Mouse (Mus musculus) monocyte, adult 59 days (primary cell): Measurements from ENCODE around the gene Trim65. TPM values are rescaled to one million over a fixed set of nuclear protein-coding genes. Genes with fewer than 3 reads are reported as not detected.

Experiments
- total RNA-seq, 2 experiments: library from RNA; stranded (reverse); gene quantifications; one replicate each; pipeline ENCODE4 v1.2.4; 2023

Gene Trim65
- 10 to 100 TPM; 28.0 to 31.9 TPM for total RNA-seq

GRCm38 (mm10) chr11:116130488-116131205 lies at the start of gene Trim65:
Gene Trim65, minus strand, starts transcription at chr11:116131128.

GRCm38 (mm10) chr11:116167884-116168439 lies 37.0 kb upstream of the Trim65 start, which contains the start of gene Fbf1:
Gene Fbf1, minus strand, starts transcription at chr11:116168166.

GRCm38 (mm10) chr11:116138468-116139138 lies 7.7 kb upstream of the Trim65 start, which contains the start of gene Mrpl38:
Gene Mrpl38, minus strand, starts transcription at chr11:116138868.

GRCm38 (mm10) chr11:116127156-116127980 lies 3.6 kb downstream of the Trim65 start, which contains the start of gene Trim47:
Gene Trim47, minus strand, starts transcription at chr11:116127210.

GRCm38 (mm10) chr11:116086258-116087193 lies 44.4 kb downstream of the Trim65 start, which contains the start of gene Wbp2:
Gene Wbp2, minus strand, starts transcription at chr11:116086995.

GRCm38 (mm10) chr11:116077446-116078204 lies 53.3 kb downstream of the Trim65 start, which contains the start of gene Unc13d:
Gene Unc13d, minus strand, starts transcription at chr11:116077961.

Other genes starting within 250 kb of the Trim65 start
- 10 to 100 TPM; 22.9 to 25.2 TPM for gene Smim5, start 231.2 kb downstream of the Trim65 start, total RNA-seq
- gene Smim6, start 219.1 kb downstream of the Trim65 start, total RNA-seq = 1 to 10 TPM; 2.4 to 5.0 TPM
- 10 to 100 TPM; 25.9 to 34.3 TPM for gene Sap30bp, start 197.8 kb downstream of the Trim65 start, total RNA-seq
- gene Recql5, start 197.7 kb downstream of the Trim65 start, total RNA-seq = 10 to 100 TPM; 23.9 to 26.2 TPM
- gene Itgb4, start 156.4 kb downstream of the Trim65 start, total RNA-seq = 1 to 10 TPM in 1 of 2 experiments, not detected in 1; 1.6 TPM
- gene Galk1, start 118.4 kb downstream of the Trim65 start, total RNA-seq = 10 to 100 TPM in 1 of 2 experiments, 1 to 10 TPM in 1; 9.6 to 10.4 TPM
- 1,000 to 10,000 TPM; 3,280 to 3,497 TPM for gene H3f3b, start 103.2 kb downstream of the Trim65 start, total RNA-seq
- 10 to 100 TPM; 32.3 to 41.4 TPM for gene Unk, start 100.8 kb downstream of the Trim65 start, total RNA-seq
- 10 to 100 TPM; 47.4 to 55.6 TPM for gene Unc13d, start 53.2 kb downstream of the Trim65 start, total RNA-seq
- gene Wbp2, start 44.1 kb downstream of the Trim65 start, total RNA-seq = 100 to 1,000 TPM; 155 to 164 TPM
- gene Trim47, start 3.9 kb downstream of the Trim65 start, total RNA-seq = 10 to 100 TPM; 13.8 to 15.7 TPM
- 10 to 100 TPM; 27.5 to 28.3 TPM for gene Mrpl38, start 7.7 kb upstream of the Trim65 start, total RNA-seq
- 10 to 100 TPM; 16.6 to 20.0 TPM for gene Fbf1, start 37.0 kb upstream of the Trim65 start, total RNA-seq
- 10 to 100 TPM; 44.9 to 53.1 TPM for gene Ten1, start 67.7 kb upstream of the Trim65 start, total RNA-seq
- 10 to 100 TPM; 42.6 to 47.8 TPM for gene Acox1, start 67.9 kb upstream of the Trim65 start, total RNA-seq
- not detected for gene Evpl, start 106.9 kb upstream of the Trim65 start, total RNA-seq
- gene Srp68, start 143.1 kb upstream of the Trim65 start, total RNA-seq = 10 to 100 TPM; 46.5 to 50.4 TPM
- not detected for gene Galr2, start 149.8 kb upstream of the Trim65 start, total RNA-seq
- 10 to 100 TPM; 31.6 to 50.9 TPM for gene Exoc7, start 176.1 kb upstream of the Trim65 start, total RNA-seq
- under 1 TPM in 1 of 2 experiments, not detected in 1; 0.18 TPM for gene Foxj1, start 204.3 kb upstream of the Trim65 start, total RNA-seq